Mouse (Mus musculus): ENCODE data around the gene Fmnl2.

Gene Fmnl2

GRCm38 (mm10) chr2:52958535-52959290, 101.1 kb downstream of the Fmnl2 start:
- DNase-seq = peak; percentile 56

- no peak for DNase-seq
These were observed 101.6 kb downstream of the Fmnl2 start for GRCm38 (mm10) chr2:52959291-52959621.

GRCm38 (mm10) chr2:52959982-52960381, 102.3 kb downstream of the Fmnl2 start:
- DNase-seq = no peak

- no peak for DNase-seq
These were observed 103.0 kb downstream of the Fmnl2 start for GRCm38 (mm10) chr2:52960697-52961096.

GRCm38 (mm10) chr2:52963439-52963838, 105.8 kb downstream of the Fmnl2 start:
- no peak for DNase-seq

GRCm38 (mm10) chr2:52964386-52964928, 106.8 kb downstream of the Fmnl2 start:
- DNase-seq = no peak

- no peak for DNase-seq
These were observed 108.6 kb downstream of the Fmnl2 start for GRCm38 (mm10) chr2:52966227-52966626.

GRCm38 (mm10) chr2:52966820-52967460, 109.3 kb downstream of the Fmnl2 start:
- DNase-seq = no peak

GRCm38 (mm10) chr2:52967461-52967823, 109.8 kb downstream of the Fmnl2 start:
- no peak for DNase-seq

- DNase-seq = no peak
These were observed 111.2 kb downstream of the Fmnl2 start for GRCm38 (mm10) chr2:52968884-52969283.

GRCm38 (mm10) chr2:52974056-52974455, 116.4 kb downstream of the Fmnl2 start:
- DNase-seq = no peak

GRCm38 (mm10) chr2:52974776-52975175, 117.1 kb downstream of the Fmnl2 start:
- DNase-seq = no peak

GRCm38 (mm10) chr2:52977921-52978675, 120.4 kb downstream of the Fmnl2 start:
- DNase-seq = no peak

- no peak for DNase-seq
These were observed 121.1 kb downstream of the Fmnl2 start for GRCm38 (mm10) chr2:52978796-52979195.

GRCm38 (mm10) chr2:52979280-52979763, 121.7 kb downstream of the Fmnl2 start:
- DNase-seq = peak; percentile 64

- no peak for DNase-seq
These were observed 123.5 kb downstream of the Fmnl2 start for GRCm38 (mm10) chr2:52981126-52981525.

- no peak for DNase-seq
These were observed 123.9 kb downstream of the Fmnl2 start for GRCm38 (mm10) chr2:52981595-52981994.

GRCm38 (mm10) chr2:52982502-52982901, 124.8 kb downstream of the Fmnl2 start:
- no peak for DNase-seq

- DNase-seq = no peak
These were observed 126.9 kb downstream of the Fmnl2 start for GRCm38 (mm10) chr2:52984556-52984955.

GRCm38 (mm10) chr2:52985167-52985566, 127.5 kb downstream of the Fmnl2 start:
- DNase-seq = no peak

GRCm38 (mm10) chr2:52986354-52986753, 128.7 kb downstream of the Fmnl2 start:
- DNase-seq = no peak

GRCm38 (mm10) chr2:52987035-52987434, 129.4 kb downstream of the Fmnl2 start:
- no peak for DNase-seq

GRCm38 (mm10) chr2:52987637-52988295, 130.1 kb downstream of the Fmnl2 start:
- DNase-seq = peak; percentile 59

Data from kidney, adult 9 months (tissue).